Mouse (Mus musculus): Measurements from ENCODE around the gene Smyd3. TPM values are rescaled to one million over a fixed set of nuclear protein-coding genes. Genes with fewer than 3 reads are reported as not detected.
A peak's percentile ranks its signal among the peaks of the same experiment; 100 is the strongest.

The Smyd3 gene
- polyA plus RNA-seq, 1 experiment from 2014 or later, result 22.1 TPM

DNA sequence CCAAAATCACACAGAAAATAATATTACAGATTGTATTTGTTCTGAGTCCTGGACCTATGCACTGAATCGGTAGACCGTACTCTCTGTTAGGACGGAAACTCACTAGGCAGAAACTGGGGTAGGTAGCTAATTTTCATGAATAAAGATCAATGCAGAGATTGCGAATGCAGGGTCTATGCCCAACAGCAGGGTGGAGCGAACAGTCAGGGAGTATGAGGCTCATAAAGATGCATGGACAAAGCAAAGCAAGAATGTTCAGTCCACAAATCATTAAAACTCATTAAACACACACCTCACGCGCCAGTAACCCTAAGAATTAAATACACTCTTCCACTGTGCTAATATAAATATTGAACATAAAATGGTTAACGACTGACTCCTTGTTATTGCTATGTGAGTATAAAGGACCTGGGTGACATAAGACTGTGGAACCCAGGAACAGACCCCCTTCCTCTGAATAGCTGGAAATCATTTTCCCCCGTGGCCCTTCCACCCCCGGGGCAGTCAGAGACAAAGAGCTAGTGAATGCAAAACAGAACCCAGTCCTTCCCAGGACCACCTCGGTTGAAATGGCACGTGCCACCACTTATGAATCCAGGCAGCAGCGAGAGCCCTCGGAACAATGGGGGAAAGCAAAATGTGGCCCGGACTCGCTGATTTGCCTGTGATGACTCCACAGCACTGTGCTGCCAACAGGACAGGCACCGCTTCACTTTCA lies 71.6 kb downstream of the Smyd3 start:
- Histone ChIP-seq H3K4me2 (replicated peaks) (peak overlapping the region; percentile 35), H3K36me3 (no peaks in the 10 kb centered on the region), H3K27me3 (peaks cover 30% of the 10 kb centered on the region), H3K9ac (no peak overlapping the region), H3K4me3 (no peak overlapping the region), H3K9me3 (no peaks in the 10 kb centered on the region), H3K27ac (no peak overlapping the region), H3K4me1 (peaks cover 28% of the 10 kb centered on the region)
- 23% methylated on average over 17 of the region's 17 CpGs for WGBS
- ATAC-seq (ENCODE audit: low FRiP score, low read depth), result peak; percentile 63

DNA sequence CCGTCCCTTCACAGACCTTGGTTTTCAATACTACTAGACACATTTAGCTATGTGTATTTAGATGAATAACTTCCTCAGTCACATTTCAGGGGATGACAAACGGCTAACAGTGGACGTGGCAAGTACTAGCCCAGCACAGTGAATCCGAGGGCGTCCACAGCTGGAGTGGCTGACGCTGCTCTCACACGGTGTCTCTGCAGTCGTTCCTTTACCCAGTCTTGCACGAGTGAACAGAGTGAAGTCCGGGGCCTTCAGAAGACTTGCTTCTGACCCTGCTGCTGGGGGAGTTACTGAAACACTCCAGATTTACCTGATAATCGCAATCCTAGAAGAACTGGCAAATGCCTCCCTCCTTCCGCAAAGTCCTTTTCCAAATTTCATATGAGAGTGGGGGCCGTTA lies 74.0 kb downstream of the Smyd3 start:
- Histone ChIP-seq H3K4me2 (replicated peaks) (no peak overlapping the region), H3K9ac (no peak overlapping the region), H3K27ac (no peak overlapping the region), H3K27me3 (peaks cover 20% of the 10 kb centered on the region), H3K4me1 (peaks cover 28% of the 10 kb centered on the region), H3K4me3 (no peak overlapping the region), H3K36me3 (no peaks in the 10 kb centered on the region), H3K9me3 (no peaks in the 10 kb centered on the region)
- 77% methylated on average over 13 of the region's 13 CpGs for WGBS
- ATAC-seq (ENCODE audit: low FRiP score, low read depth), result no peak

DNA sequence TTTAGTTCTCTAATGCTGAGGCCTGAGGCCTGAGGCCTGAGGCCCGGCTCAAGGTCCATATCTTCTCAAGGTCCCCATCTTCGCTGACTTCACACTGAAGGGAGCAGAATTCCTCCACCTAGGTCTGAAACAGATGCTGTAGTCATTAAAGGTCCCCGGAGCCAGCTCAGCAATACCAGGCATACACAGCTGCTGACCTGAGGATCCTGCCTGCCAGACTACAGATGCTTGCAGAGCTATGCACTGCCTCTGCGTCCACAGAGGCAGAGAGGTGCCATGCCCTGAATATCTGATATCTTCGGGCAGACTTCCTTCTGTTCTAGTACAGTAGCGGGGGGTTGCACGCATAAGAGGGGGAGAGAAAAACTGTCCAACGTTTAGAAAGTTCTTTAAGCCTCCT lies 74.4 kb downstream of the Smyd3 start:
- H3K27ac ChIP-seq, result no peak overlapping the region
- WGBS, result 50% methylated on average over 8 of the region's 8 CpGs
- H3K4me3 ChIP-seq, result no peak overlapping the region
- H3K9ac ChIP-seq, result no peak overlapping the region
- no peaks in the 10 kb centered on the region for H3K9me3 ChIP-seq
- no peaks in the 10 kb centered on the region for H3K36me3 ChIP-seq
- no peak overlapping the region for H3K4me2 ChIP-seq (replicated peaks)
- H3K4me1 ChIP-seq, result peaks cover 28% of the 10 kb centered on the region
- peak; percentile 54; the same call in 1 of the 2 replicates for ATAC-seq (ENCODE audit: low FRiP score, low read depth)
- H3K27me3 ChIP-seq, result peaks cover 16% of the 10 kb centered on the region

DNA sequence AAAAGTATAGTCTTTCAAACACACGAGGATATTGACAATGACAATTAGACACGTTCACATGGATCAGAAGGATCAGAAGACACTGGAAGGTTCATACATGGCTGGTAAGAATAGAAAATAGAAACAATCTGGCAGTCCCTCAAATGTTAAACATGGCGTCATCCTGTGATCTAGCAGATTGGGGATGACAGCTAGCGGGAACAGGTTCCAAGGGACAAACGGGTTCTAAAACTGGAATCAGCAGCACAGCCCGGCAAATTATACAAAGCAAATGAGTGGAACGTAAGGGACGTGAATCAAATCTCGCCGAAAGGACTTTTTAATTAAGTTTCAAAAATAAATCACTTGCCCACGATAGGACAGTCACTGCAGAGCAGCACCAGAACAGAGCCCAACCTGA lies 81.2 kb downstream of the Smyd3 start:
- H3K27me3 ChIP-seq, result no peaks in the 10 kb centered on the region; the same call in none of the 2 replicates
- whole genome bisulfite sequencing, result 73% methylated on average over 11 of the region's 11 CpGs
- no peaks in the 10 kb centered on the region; the same call in 1 of the 2 replicates for H3K36me3 ChIP-seq
- no peaks in the 10 kb centered on the region for H3K4me1 ChIP-seq
- no peak overlapping the region for H3K4me2 ChIP-seq (replicated peaks)
- no peak overlapping the region for H3K27ac ChIP-seq
- ATAC-seq (ENCODE audit: low FRiP score, low read depth), result no peak
- H3K9me3 ChIP-seq, result no peaks in the 10 kb centered on the region
- no peak overlapping the region for H3K9ac ChIP-seq
- H3K4me3 ChIP-seq, result no peak overlapping the region

DNA sequence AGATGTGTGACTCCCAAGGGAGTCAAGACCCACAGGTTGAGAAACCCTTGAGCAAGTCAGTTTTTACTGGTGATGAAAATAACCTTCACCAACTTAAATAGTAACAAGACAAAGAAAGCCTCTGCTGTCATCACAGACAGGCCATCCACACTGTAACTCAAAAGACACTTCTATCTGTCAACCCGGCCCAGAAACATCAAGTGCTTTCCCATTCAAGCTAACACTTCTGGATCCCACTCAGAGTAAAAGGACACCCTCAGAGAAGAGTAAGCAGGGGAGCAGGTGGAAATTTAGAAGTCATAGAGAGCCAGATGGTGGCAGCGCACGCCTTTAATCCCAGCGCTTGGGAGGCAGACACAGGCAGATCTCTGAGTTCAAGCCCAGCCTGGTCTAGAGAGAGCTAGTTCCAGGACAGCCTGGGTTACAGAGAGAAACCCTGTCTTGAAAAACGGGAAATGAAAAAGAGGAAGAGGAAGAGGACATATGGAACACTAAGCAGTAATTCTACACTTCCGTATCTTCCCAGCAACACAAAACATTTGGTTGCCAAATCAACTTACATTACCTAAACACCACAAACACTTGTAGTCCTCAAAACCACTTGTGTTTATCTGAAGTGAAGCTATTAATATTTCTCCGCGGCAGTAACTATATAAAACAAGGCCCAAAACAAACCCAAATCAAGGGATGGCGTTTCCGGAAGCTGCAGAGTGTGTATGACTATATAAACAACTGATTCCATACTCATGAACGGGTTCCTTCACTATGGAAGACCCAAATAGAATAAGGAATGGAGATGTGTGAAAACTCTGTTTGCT lies 83.2 kb downstream of the Smyd3 start:
- Histone ChIP-seq H3K27me3 (no peaks in the 10 kb centered on the region), H3K9me3 (no peaks in the 10 kb centered on the region), H3K4me2 (replicated peaks) (no peak overlapping the region), H3K27ac (no peak overlapping the region), H3K4me3 (no peak overlapping the region), H3K9ac (no peak overlapping the region), H3K4me1 (peaks cover 9% of the 10 kb centered on the region), H3K36me3 (no peaks in the 10 kb centered on the region; the same call in 1 of the 2 replicates)
- WGBS, result 90% methylated on average over 11 of the region's 11 CpGs
- ATAC-seq (ENCODE audit: low FRiP score, low read depth), result no peak

DNA sequence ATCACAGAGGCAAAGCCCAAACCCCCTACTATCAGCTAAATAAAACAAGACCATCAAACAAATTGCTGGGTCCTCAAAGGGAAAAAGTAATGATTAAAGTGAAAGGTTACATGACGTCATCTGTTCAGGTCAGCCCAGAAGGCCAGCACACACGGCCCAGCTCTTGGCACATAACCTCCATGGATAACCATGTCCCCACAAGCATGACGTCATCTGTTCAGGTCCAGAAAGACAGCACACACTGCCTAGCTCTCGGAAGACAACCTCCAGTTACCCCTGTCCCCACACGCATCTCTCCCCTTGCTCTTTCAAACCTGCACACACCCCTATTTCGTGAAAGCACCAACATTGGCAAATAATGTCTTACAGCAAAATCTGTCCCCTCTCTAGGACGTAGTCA lies 84.0 kb downstream of the Smyd3 start:
- WGBS, result 86% methylated on average over 7 of the region's 7 CpGs
- Histone ChIP-seq H3K9me3 (no peaks in the 10 kb centered on the region), H3K27me3 (no peaks in the 10 kb centered on the region), H3K4me1 (peaks cover 14% of the 10 kb centered on the region), H3K27ac (no peak overlapping the region), H3K36me3 (no peaks in the 10 kb centered on the region; the same call in 1 of the 2 replicates), H3K4me3 (no peak overlapping the region), H3K9ac (no peak overlapping the region), H3K4me2 (replicated peaks) (no peak overlapping the region)
- ATAC-seq (ENCODE audit: low FRiP score, low read depth), result no peak

DNA sequence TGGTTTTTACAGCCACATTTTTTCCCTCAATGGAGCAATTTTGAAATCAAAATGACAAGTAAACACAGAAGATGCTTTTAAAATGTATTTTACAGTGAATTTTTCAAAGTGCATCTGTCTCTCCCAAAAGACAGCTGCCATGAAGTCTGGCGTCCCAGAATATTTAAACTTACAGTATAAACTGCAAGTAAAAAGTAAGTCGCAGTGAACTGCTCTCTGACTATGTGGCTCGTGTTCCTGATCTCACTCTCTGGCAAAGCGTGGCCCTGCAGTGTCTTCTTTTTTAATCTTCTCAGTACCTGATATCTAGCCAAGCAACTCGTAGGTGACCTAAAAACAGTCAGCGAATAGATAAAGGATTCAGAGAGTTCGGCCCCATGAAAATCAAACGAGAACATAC lies 84.5 kb downstream of the Smyd3 start:
- 85% methylated on average over 8 of the region's 8 CpGs for WGBS
- Histone ChIP-seq H3K9ac (no peak overlapping the region), H3K4me1 (peaks cover 14% of the 10 kb centered on the region), H3K4me2 (replicated peaks) (no peak overlapping the region), H3K4me3 (no peak overlapping the region), H3K9me3 (no peaks in the 10 kb centered on the region), H3K27ac (no peak overlapping the region), H3K27me3 (no peaks in the 10 kb centered on the region), H3K36me3 (no peaks in the 10 kb centered on the region; the same call in 1 of the 2 replicates)
- no peak for ATAC-seq (ENCODE audit: low FRiP score, low read depth)

DNA sequence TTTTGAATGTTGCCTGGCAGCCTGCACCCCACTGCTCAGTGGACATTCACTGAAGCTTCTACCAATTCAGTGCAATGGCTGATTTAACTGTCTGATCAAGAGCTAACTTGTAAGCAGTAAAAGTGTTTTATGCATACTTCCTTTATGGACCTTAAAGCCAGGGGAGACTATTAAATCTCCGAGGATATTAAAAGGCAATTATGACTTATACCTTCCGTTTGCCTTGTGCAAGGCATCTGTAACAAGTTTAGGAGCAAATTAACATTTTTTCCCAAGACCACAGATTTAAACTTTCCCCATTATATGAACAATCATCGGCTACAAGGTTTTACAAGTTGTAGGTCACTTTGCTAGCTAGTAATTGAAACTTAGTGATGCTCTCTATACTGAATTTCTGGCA lies 87.8 kb downstream of the Smyd3 start:
- no peak overlapping the region for H3K9ac ChIP-seq
- H3K4me2 ChIP-seq (replicated peaks), result no peak overlapping the region
- no peaks in the 10 kb centered on the region for H3K9me3 ChIP-seq
- H3K27me3 ChIP-seq, result no peaks in the 10 kb centered on the region; the same call in 1 of the 2 replicates
- H3K4me3 ChIP-seq, result no peak overlapping the region
- no peak overlapping the region for H3K27ac ChIP-seq
- H3K36me3 ChIP-seq, result no peaks in the 10 kb centered on the region; the same call in 1 of the 2 replicates
- 11% methylated on average over 3 of the region's 3 CpGs for WGBS
- peaks cover 22% of the 10 kb centered on the region for H3K4me1 ChIP-seq
- no peak for ATAC-seq (ENCODE audit: low FRiP score, low read depth)

DNA sequence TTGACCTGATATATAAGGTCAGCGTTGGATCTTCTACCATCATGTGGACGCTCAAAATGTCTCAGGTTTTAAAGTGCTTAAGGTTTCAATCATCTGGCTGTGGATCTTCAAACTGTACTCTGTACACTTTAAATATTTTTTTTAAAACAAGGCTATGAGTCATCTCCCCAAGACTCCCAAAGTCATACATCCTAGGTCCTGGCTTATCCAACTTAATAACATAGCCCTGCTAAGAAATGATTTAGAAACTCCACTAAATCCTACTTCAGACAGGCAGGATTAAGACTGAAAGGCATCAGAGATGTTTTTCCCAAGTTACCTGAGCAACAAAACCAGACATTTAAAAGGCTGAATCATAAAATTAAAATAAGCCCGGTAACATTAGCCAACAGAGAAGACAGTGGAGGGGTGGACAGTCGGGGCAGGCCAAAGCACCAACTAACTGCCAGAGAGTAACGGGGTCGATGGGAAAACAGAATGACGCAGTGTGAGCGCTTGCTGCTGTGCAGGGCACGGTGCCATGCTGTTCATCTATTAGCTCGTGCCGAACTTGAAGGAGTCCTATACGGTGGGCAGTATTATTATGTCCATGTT lies 92.9 kb downstream of the Smyd3 start:
- no peaks in the 10 kb centered on the region for H3K9me3 ChIP-seq
- no peaks in the 10 kb centered on the region for H3K36me3 ChIP-seq
- H3K9ac ChIP-seq, result no peak overlapping the region
- no peak overlapping the region for H3K27ac ChIP-seq
- H3K4me1 ChIP-seq, result peaks cover 15% of the 10 kb centered on the region
- no peak overlapping the region for H3K4me3 ChIP-seq
- H3K27me3 ChIP-seq, result peaks cover 3% of the 10 kb centered on the region; the same call in 1 of the 2 replicates
- no peak for ATAC-seq (ENCODE audit: low FRiP score, low read depth)
- 82% methylated on average over 12 of the region's 12 CpGs for WGBS
- no peak overlapping the region for H3K4me2 ChIP-seq (replicated peaks)

DNA sequence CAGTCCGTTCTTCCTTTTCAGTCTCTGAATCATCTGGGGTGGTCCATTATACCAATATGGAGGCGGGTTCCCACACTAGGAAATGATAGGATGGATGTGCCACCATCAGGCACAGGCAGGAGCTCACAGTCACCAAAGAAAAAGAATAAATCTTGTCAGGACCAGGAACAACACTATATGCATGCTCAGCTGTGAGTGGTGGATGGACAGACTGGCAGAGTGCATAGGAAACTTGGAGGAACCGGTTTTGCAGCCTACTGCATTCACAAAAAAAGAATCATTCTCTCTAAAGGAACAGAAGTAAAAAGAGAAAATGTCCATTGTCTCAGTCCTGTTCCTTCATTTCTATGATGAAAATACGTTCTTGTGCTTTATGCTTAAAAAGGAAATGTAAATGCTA lies 98.8 kb downstream of the Smyd3 start:
- H3K36me3 ChIP-seq, result no peaks in the 10 kb centered on the region
- no peak overlapping the region for H3K4me3 ChIP-seq
- H3K9ac ChIP-seq, result no peak overlapping the region
- H3K4me1 ChIP-seq, result no peaks in the 10 kb centered on the region
- peaks cover 2% of the 10 kb centered on the region for H3K9me3 ChIP-seq
- 0 out of 2 replicates have a peak, but pooled peaks cover 1% of the 10 kb centered on the region for H3K27me3 ChIP-seq
- no peak overlapping the region for H3K4me2 ChIP-seq (replicated peaks)
- ATAC-seq (ENCODE audit: low FRiP score, low read depth), result no peak
- H3K27ac ChIP-seq, result no peak overlapping the region
- 68% methylated on average over 4 of the region's 4 CpGs for WGBS

DNA sequence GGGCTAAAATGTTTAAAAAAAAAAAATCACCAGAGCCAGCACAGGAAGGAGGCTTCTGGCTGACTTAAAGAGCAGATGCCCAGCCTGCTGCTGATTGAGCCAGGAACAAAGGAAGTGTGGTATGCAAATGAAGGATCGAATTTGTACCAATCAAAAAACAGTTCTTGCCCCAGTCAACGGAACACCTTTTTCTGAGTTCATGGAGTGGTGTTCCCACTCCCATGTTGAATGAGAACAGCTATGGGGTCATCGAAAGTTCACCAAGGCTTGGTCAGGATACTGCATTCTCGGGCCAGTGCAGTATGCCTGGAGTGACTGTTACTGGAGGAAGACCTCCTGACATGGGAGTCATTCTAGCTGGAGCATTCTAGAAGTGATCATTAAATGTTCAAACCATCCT lies 109.8 kb downstream of the Smyd3 start:
- ATAC-seq (ENCODE audit: low FRiP score, low read depth), result no peak
- Histone ChIP-seq H3K9me3 (peaks cover 11% of the 10 kb centered on the region; the same call in 1 of the 2 replicates), H3K27ac (no peak overlapping the region), H3K9ac (no peak overlapping the region), H3K4me3 (no peak overlapping the region), H3K4me1 (no peaks in the 10 kb centered on the region; the same call in 1 of the 2 replicates), H3K36me3 (peaks cover 21% of the 10 kb centered on the region), H3K27me3 (peaks cover 8% of the 10 kb centered on the region; the same call in 1 of the 2 replicates), H3K4me2 (replicated peaks) (no peak overlapping the region)
- WGBS, result 91% methylated on average over 4 of the region's 4 CpGs

DNA sequence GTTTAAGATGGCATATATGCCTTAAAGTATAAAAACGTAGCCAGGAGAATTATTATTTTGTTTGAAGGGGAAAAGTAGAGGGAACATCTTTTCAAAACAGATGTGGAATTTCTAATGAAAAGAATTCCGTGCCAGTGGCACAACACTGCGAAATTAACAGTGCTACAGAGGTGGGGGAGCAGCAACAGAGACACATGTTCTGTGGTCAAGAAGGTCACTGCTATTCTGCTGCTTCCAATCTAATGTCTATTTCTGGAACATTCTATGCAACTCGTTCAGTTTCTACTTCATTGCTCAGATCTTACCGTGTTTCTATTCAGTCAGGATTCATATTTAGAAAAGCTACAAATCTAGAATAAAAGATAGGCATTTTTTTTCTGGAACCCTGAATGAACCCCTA lies 117.0 kb downstream of the Smyd3 start:
- no peak overlapping the region for H3K4me2 ChIP-seq (replicated peaks)
- no peaks in the 10 kb centered on the region for H3K9me3 ChIP-seq
- no peak overlapping the region for H3K9ac ChIP-seq
- 72% methylated on average over 5 of the region's 5 CpGs for WGBS
- no peak for ATAC-seq (ENCODE audit: low FRiP score, low read depth)
- H3K4me3 ChIP-seq, result no peak overlapping the region
- peaks cover 3% of the 10 kb centered on the region; the same call in 1 of the 2 replicates for H3K27me3 ChIP-seq
- H3K36me3 ChIP-seq, result peaks cover 3% of the 10 kb centered on the region
- peaks cover 11% of the 10 kb centered on the region for H3K4me1 ChIP-seq
- H3K27ac ChIP-seq, result no peak overlapping the region
